Mouse (Mus musculus) adrenal gland, adult (tissue): ENCODE measurements at regions not wholly inside any gene's neighbourhood (a gene's known extent, or its start where the extent isn't known, plus 50 kb on each side); places are given as distances from the start of the nearest gene placed in this dataset.

Experiments used
- DNase-seq, 2 experiments: peaks; one replicate each; pipeline ENCODE4 v3.0.0; 2022 to 2023; ENCODE audit warnings: low spot score in 1 of 2; ENCODE audit not compliant: inconsistent age in 2 of 2

GRCm38 (mm10) chr15:56604266-56604665 lies 873.2 kb downstream of the Slc22a22 start:
- no peak for DNase-seq

- no peak for DNase-seq
Measured at GRCm38 (mm10) chr15:56592656-56593055, 884.8 kb downstream of the Slc22a22 start.

GRCm38 (mm10) chr15:56580745-56581515 lies 896.5 kb downstream of the Slc22a22 start:
- peak in 1 of 2 experiments; percentile 20 for DNase-seq

GRCm38 (mm10) chr15:56563192-56563591 lies 914.2 kb downstream of the Slc22a22 start:
- DNase-seq, result no peak

- DNase-seq, result no peak
Measured at GRCm38 (mm10) chr15:56562785-56563184, 914.6 kb downstream of the Slc22a22 start.

GRCm38 (mm10) chr15:56562143-56562542 lies 915.3 kb downstream of the Slc22a22 start:
- no peak for DNase-seq

GRCm38 (mm10) chr15:56554386-56554785 lies 923.0 kb downstream of the Slc22a22 start:
- peak in 1 of 2 experiments; percentile 80 for DNase-seq

- peak in 1 of 2 experiments; percentile 18 for DNase-seq
Measured at GRCm38 (mm10) chr15:56553851-56554250, 923.6 kb downstream of the Slc22a22 start.

- DNase-seq, result no peak
Measured at GRCm38 (mm10) chr15:56531529-56531928, 945.9 kb downstream of the Slc22a22 start.

GRCm38 (mm10) chr15:56518379-56518778 lies 959.0 kb downstream of the Slc22a22 start:
- no peak for DNase-seq

GRCm38 (mm10) chr15:56516095-56516494 lies 961.3 kb downstream of the Slc22a22 start:
- DNase-seq, result no peak

- DNase-seq, result no peak
Measured at GRCm38 (mm10) chr15:56498774-56499173, 978.7 kb downstream of the Slc22a22 start.

- DNase-seq, result no peak
Measured at GRCm38 (mm10) chr15:56497757-56498156, 979.7 kb downstream of the Slc22a22 start.

- no peak for DNase-seq
Measured at GRCm38 (mm10) chr15:56496355-56496754, 981.1 kb downstream of the Slc22a22 start.

GRCm38 (mm10) chr15:56485931-56486330 lies 991.5 kb downstream of the Slc22a22 start:
- no peak for DNase-seq

GRCm38 (mm10) chr15:56484693-56485092 lies 992.7 kb downstream of the Slc22a22 start:
- DNase-seq, result no peak

- DNase-seq, result no peak
Measured at GRCm38 (mm10) chr15:56479682-56480081, 997.7 kb downstream of the Slc22a22 start.

GRCm38 (mm10) chr15:56479015-56479414 lies 998.4 kb downstream of the Slc22a22 start:
- no peak for DNase-seq

- no peak for DNase-seq
Measured at GRCm38 (mm10) chr15:56473679-56474078, 1003.7 kb downstream of the Slc22a22 start.

- DNase-seq, result no peak
Measured at GRCm38 (mm10) chr15:56451881-56452280, 1025.5 kb downstream of the Slc22a22 start.

GRCm38 (mm10) chr15:56448015-56448645 lies 1029.3 kb downstream of the Slc22a22 start:
- DNase-seq, result no peak

GRCm38 (mm10) chr15:56440171-56440570 lies 1037.3 kb downstream of the Slc22a22 start:
- no peak for DNase-seq
